Mouse (Mus musculus): ENCODE data around the gene AU040320. TPM values are rescaled to one million over a fixed set of nuclear protein-coding genes. Genes with fewer than 3 reads are reported as not detected.
A peak's percentile ranks its signal among the peaks of the same experiment; 100 is the strongest.

AU040320 gene
- total RNA-seq, 1 experiment from 2014 or later: 28.6 TPM

GRCm38 (mm10) chr4:126842911-126843310 lies 89.6 kb downstream of the AU040320 start:
- no peak for ATAC-seq (replicated peaks; ENCODE audit: low read depth, poor library complexity, severe bottlenecking)

- no peak for ATAC-seq (replicated peaks; ENCODE audit: low read depth, poor library complexity, severe bottlenecking)
Measured at GRCm38 (mm10) chr4:126845664-126846063, 92.3 kb downstream of the AU040320 start.

- ATAC-seq (replicated peaks; ENCODE audit: low read depth, poor library complexity, severe bottlenecking): no peak
Measured at GRCm38 (mm10) chr4:126846971-126847370, 93.6 kb downstream of the AU040320 start.

- no peak for ATAC-seq (replicated peaks; ENCODE audit: low read depth, poor library complexity, severe bottlenecking)
Measured at GRCm38 (mm10) chr4:126850019-126850777, 96.9 kb downstream of the AU040320 start.

- no peak for ATAC-seq (replicated peaks; ENCODE audit: low read depth, poor library complexity, severe bottlenecking)
Measured at GRCm38 (mm10) chr4:126850778-126851080, 97.4 kb downstream of the AU040320 start.

GRCm38 (mm10) chr4:126852971-126853370 lies 99.6 kb downstream of the AU040320 start:
- ATAC-seq (replicated peaks; ENCODE audit: low read depth, poor library complexity, severe bottlenecking): no peak

- no peak for ATAC-seq (replicated peaks; ENCODE audit: low read depth, poor library complexity, severe bottlenecking)
Measured at GRCm38 (mm10) chr4:126860268-126860986, 107.1 kb downstream of the AU040320 start.

GRCm38 (mm10) chr4:126861514-126862266 lies 108.3 kb downstream of the AU040320 start:
- ATAC-seq (replicated peaks; ENCODE audit: low read depth, poor library complexity, severe bottlenecking): peak; percentile 68

- no peak for ATAC-seq (replicated peaks; ENCODE audit: low read depth, poor library complexity, severe bottlenecking)
Measured at GRCm38 (mm10) chr4:126868699-126869098, 115.4 kb downstream of the AU040320 start.

GRCm38 (mm10) chr4:126872717-126873116 lies 119.4 kb downstream of the AU040320 start:
- no peak for ATAC-seq (replicated peaks; ENCODE audit: low read depth, poor library complexity, severe bottlenecking)

GRCm38 (mm10) chr4:126879560-126880275 lies 126.4 kb downstream of the AU040320 start:
- no peak for ATAC-seq (replicated peaks; ENCODE audit: low read depth, poor library complexity, severe bottlenecking)

- ATAC-seq (replicated peaks; ENCODE audit: low read depth, poor library complexity, severe bottlenecking): no peak
Measured at GRCm38 (mm10) chr4:126883602-126884001, 130.3 kb downstream of the AU040320 start.

GRCm38 (mm10) chr4:126885953-126886352 lies 132.6 kb downstream of the AU040320 start:
- no peak for ATAC-seq (replicated peaks; ENCODE audit: low read depth, poor library complexity, severe bottlenecking)

GRCm38 (mm10) chr4:126889879-126890278 lies 136.5 kb downstream of the AU040320 start:
- ATAC-seq (replicated peaks; ENCODE audit: low read depth, poor library complexity, severe bottlenecking): peak; percentile 32; the same call in 1 of the 2 replicates

Other genes with a start within 250 kb of the AU040320 start
- 3.4 and 4.7 TPM in 2 replicates for gene Ago4, start 220.1 kb upstream of the AU040320 start, total RNA-seq (2017)
- gene Clspn, start 196.6 kb upstream of the AU040320 start, total RNA-seq (2017): 85.0 and 136 TPM in 2 replicates
- gene 5730409E04Rik, start 143.7 kb upstream of the AU040320 start, total RNA-seq (2017): 2.8 and 4.0 TPM in 2 replicates
- 123 and 134 TPM in 2 replicates for gene Psmb2, start 75.9 kb upstream of the AU040320 start, total RNA-seq (2017)
- gene Tfap2e, start 17.3 kb upstream of the AU040320 start, total RNA-seq (2017): not detected in 2 replicates
- 6.5 and 10.0 TPM in 2 replicates for gene Ncdn, start 106 bp upstream of the AU040320 start, total RNA-seq (2017)
- 40.8 and 57.0 TPM in 2 replicates for gene Zmym4, start 214.6 kb downstream of the AU040320 start, total RNA-seq (2017)